Mouse (Mus musculus) thymus, postnatal 10 days (tissue): ENCODE measurements at regions not wholly inside any gene's neighbourhood (a gene's known extent, or its start where the extent isn't known, plus 50 kb on each side); places are given as distances from the start of the nearest gene placed in this dataset.
"Not testable (repeated sequence)": the region's sequence is repeated elsewhere in the genome, so short reads cannot be mapped to it uniquely, and the experiment has no call there.

Experiments
- DNase-seq, 2 experiments: peaks; one replicate each; pipeline ENCODE4 v3.0.0; 2021; ENCODE audit warnings: low spot score in 2 of 2

DNA sequence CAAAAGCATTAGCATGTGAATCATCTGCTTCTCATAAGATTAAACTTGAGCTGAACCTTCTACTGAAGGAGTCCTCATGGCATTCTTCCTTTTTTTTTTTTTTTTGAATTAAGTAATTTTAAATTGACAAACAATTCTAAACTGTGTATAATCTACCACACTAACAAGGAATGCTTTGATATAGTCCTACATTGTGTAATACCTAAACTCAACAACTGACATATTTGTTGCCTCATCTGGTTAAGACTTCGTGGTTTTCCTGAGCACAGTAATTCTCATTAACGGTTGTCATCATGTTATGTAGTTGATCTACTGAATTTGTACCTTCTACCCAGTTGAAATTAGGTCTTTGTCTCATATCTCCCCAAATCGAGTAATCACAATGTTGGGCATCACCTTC lies 83.9 kb upstream of the Hcrtr2 start:
- DNase-seq: no peak

GRCm38 (mm10) chr9:76401897-76402670 lies 78.4 kb upstream of the Hcrtr2 start:
- not testable (repeated sequence) for DNase-seq

GRCm38 (mm10) chr9:76400900-76401299 lies 77.2 kb upstream of the Hcrtr2 start:
- DNase-seq: no peak

- no peak for DNase-seq
Observed at GRCm38 (mm10) chr9:76393763-76394162, 70.1 kb upstream of the Hcrtr2 start.

- peak in 1 of 2 experiments; percentile 22 for DNase-seq
Observed at GRCm38 (mm10) chr9:76390839-76391238, 67.2 kb upstream of the Hcrtr2 start.
